15 mouse cellular contexts compared by ENCODE assay signal in genomic region chr9:89828156-89828555, GRCm38 (mm10).
"Had no signal": no experiment of that assay in that cellular context is flagged by ENCODE, and none has a peak within 500 bp of the region (broad histone marks: within the 10 kb centered on the region; RNA-seq: fewer than 3 reads in every experiment).

No protein-coding gene starts in this region.

- H3K4me1 ChIP-seq: lung, embryonic 15.5 days; midbrain, embryonic 13.5 days; midbrain, embryonic 15.5 days; neural tube, embryonic 12.5 days; stomach, embryonic 15.5 days had no signal

- H3K36me3 ChIP-seq: lung, embryonic 15.5 days; midbrain, embryonic 13.5 days; midbrain, embryonic 15.5 days; neural tube, embryonic 12.5 days; stomach, embryonic 15.5 days had no signal

- H3K27me3 ChIP-seq: midbrain, embryonic 13.5 days; neural tube, embryonic 12.5 days; stomach, embryonic 15.5 days had no signal

- H3K4me2 ChIP-seq: lung, embryonic 15.5 days; midbrain, embryonic 15.5 days; stomach, embryonic 15.5 days had no signal

- DNase-seq: lung, adult 2 months; lung, postnatal 14 days; lung, postnatal 36 days; right cerebral cortex, postnatal 14 days; thymus, adult 2 months; thymus, postnatal 25 days; thymus, postnatal 4 days had no signal

- H3K9me3 ChIP-seq: lung, embryonic 15.5 days; megakaryocyte, embryonic 14.5 days; midbrain, embryonic 13.5 days; midbrain, embryonic 15.5 days; neural tube, embryonic 12.5 days; stomach, embryonic 15.5 days had no signal

- H3K4me3 ChIP-seq: lung, embryonic 15.5 days; megakaryocyte, embryonic 14.5 days; midbrain, embryonic 13.5 days; midbrain, embryonic 15.5 days; neural tube, embryonic 12.5 days; stomach, embryonic 15.5 days had no signal

- H3K9ac ChIP-seq: lung, embryonic 15.5 days; midbrain, embryonic 13.5 days; midbrain, embryonic 15.5 days; neural tube, embryonic 12.5 days; stomach, embryonic 15.5 days had no signal

- H3K27ac ChIP-seq: lung, embryonic 15.5 days; macrophage; midbrain, embryonic 13.5 days; midbrain, embryonic 15.5 days; neural tube, embryonic 12.5 days; stomach, embryonic 15.5 days; stomach, postnatal 0 days had no signal
